In the genomic region with DNA sequence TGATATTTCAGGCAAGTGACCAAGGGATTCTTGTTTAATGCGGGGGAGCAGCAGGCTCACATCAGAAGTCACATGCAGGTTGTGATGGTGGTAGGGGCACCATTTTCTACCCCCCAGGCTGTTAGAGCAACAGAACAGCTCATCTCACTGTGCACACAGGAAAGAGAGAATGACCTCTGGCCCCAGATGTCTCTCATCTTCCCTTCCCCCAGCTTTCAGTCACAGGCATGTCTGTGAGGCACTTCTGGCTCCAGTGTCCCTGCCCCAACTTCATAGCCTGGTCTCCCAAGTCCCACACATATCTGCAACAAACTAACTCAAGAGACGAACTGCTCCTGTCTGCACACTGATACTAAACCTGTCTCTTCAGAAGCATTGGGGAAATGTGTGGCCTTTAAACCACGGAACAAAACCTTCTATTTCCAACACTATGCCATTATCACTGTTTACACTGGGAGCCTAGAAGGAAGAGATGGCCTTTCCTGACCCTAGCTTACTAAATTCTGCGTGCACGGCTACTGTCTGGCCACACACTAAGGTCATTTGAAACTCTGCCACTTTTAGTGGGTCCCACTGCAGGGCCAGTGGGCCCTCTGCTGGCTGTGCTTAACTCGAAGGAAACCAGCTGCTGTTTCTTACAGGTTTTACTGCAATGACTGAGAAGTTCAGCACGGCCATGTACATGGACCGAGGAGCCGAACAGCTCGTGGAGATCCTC, we compare ENCODE assay signal across 9 mouse cellular contexts. TPM values are rescaled to one million over a fixed set of nuclear protein-coding genes. Genes with fewer than 3 reads are reported as not detected.
A peak's percentile ranks its signal among the peaks of the same experiment; 100 is the strongest.
DNase-seq lines count a peak whose midpoint lies in the region; ATAC-seq and TF ChIP-seq lines count a peak whose summit lies in the region.
"Had no signal": no experiment of that assay in that cellular context is flagged by ENCODE, and none has a peak within 500 bp of the region (broad histone marks: within the 10 kb centered on the region; RNA-seq: fewer than 3 reads in every experiment).

No protein-coding gene starts in this region.

- no peak overlapping the region for H3K27ac ChIP-seq in cerebellum, adult 2 months (ENCODE audit: insufficient read depth, low read length)
- H3K27ac ChIP-seq in embryonic facial prominence, embryonic 14.5 days (replicated peaks; ENCODE audit: low read depth, low read length), result no peak overlapping the region
- no peak overlapping the region for H3K27ac ChIP-seq in intestine, embryonic 14.5 days (ENCODE audit: low read depth)
- H3K27ac ChIP-seq in liver, embryonic 16.5 days (ENCODE audit: low read length), result peak overlapping the region; percentile 46

- no peak for DNase-seq in cerebellum, adult 2 months
- DNase-seq in cerebellum, postnatal 36 days, result no peak
- peak; percentile 29 for DNase-seq in MN1 (ENCODE audit: low spot score)
- peak; percentile 48 for DNase-seq in embryonic facial prominence, embryonic 14.5 days (ENCODE audit: low spot score)
- no peak for DNase-seq in intestine, embryonic 14.5 days (ENCODE audit: low spot score)
- DNase-seq in spleen, postnatal 36 days (ENCODE audit: low spot score in 2 of 2), result peak; percentile 13 to 22
- no peak for DNase-seq in right cerebral cortex, postnatal 4 days

- H3K4me3 ChIP-seq in cerebellum, adult 2 months (replicated peaks; ENCODE audit: insufficient read depth, low read depth, low read length), result no peak overlapping the region
- no peak overlapping the region for H3K4me3 ChIP-seq in embryonic facial prominence, embryonic 14.5 days (ENCODE audit: low read depth, low read length)
- no peak overlapping the region for H3K4me3 ChIP-seq in intestine, embryonic 14.5 days (ENCODE audit: low read depth, low read length)
- H3K4me3 ChIP-seq in liver, embryonic 16.5 days (ENCODE audit: low read depth, low read length), result peak overlapping the region; percentile 0; the same call in 1 of the 2 replicates

- H3K4me1 ChIP-seq in cerebellum, adult 2 months (ENCODE audit: control insufficient read depth, insufficient read depth, low read length), result no peaks in the 10 kb centered on the region
- H3K4me1 ChIP-seq in embryonic facial prominence, embryonic 14.5 days (ENCODE audit: control insufficient read depth, insufficient read depth, low read length), result peaks cover under 1% of the 10 kb centered on the region; the same call in 1 of the 2 replicates
- no peaks in the 10 kb centered on the region for H3K4me1 ChIP-seq in intestine, embryonic 14.5 days (replicated peaks; ENCODE audit: control insufficient read depth, insufficient read depth, low read length)
- H3K4me1 ChIP-seq in liver, embryonic 16.5 days (ENCODE audit: control insufficient read depth, low read depth, low read length), result no peaks in the 10 kb centered on the region

- no peaks in the 10 kb centered on the region for H3K27me3 ChIP-seq in cerebellum, adult 2 months (ENCODE audit: control insufficient read depth, insufficient read depth, low read length)
- no peaks in the 10 kb centered on the region for H3K27me3 ChIP-seq in embryonic facial prominence, embryonic 14.5 days (replicated peaks; ENCODE audit: control insufficient read depth, insufficient read depth, low read length)
- H3K27me3 ChIP-seq in intestine, embryonic 14.5 days (replicated peaks; ENCODE audit: control insufficient read depth, insufficient read depth, low read length), result no peaks in the 10 kb centered on the region
- no peaks in the 10 kb centered on the region for H3K27me3 ChIP-seq in liver, embryonic 16.5 days (ENCODE audit: control insufficient read depth, insufficient read depth, low read depth, low read length)

- H3K9me3 ChIP-seq in embryonic facial prominence, embryonic 14.5 days (ENCODE audit: control insufficient read depth, low read length), result no peaks in the 10 kb centered on the region
- H3K9me3 ChIP-seq in intestine, embryonic 14.5 days (ENCODE audit: control insufficient read depth, low read length), result no peaks in the 10 kb centered on the region
- no peaks in the 10 kb centered on the region for H3K9me3 ChIP-seq in liver, embryonic 16.5 days (replicated peaks; ENCODE audit: control insufficient read depth, low read length)

- no peak overlapping the region for H3K9ac ChIP-seq in embryonic facial prominence, embryonic 14.5 days (ENCODE audit: low read depth, low read length)
- no peak overlapping the region for H3K9ac ChIP-seq in intestine, embryonic 14.5 days (ENCODE audit: low read length)
- no peak overlapping the region for H3K9ac ChIP-seq in liver, embryonic 16.5 days (ENCODE audit: low read depth, low read length)

- no peaks in the 10 kb centered on the region for H3K36me3 ChIP-seq in embryonic facial prominence, embryonic 14.5 days (ENCODE audit: control insufficient read depth, insufficient read depth, low read length)
- H3K36me3 ChIP-seq in intestine, embryonic 14.5 days (ENCODE audit: control insufficient read depth, insufficient read depth, low read length), result no peaks in the 10 kb centered on the region
- no peaks in the 10 kb centered on the region for H3K36me3 ChIP-seq in liver, embryonic 16.5 days (ENCODE audit: control insufficient read depth, insufficient read depth)

- ATAC-seq in embryonic facial prominence, embryonic 14.5 days (ENCODE audit: low read depth), result no peak
- ATAC-seq in intestine, embryonic 14.5 days (replicated peaks; ENCODE audit: low FRiP score, low TSS enrichment, low read depth), result 0 out of 2 replicates have a peak, but pooled peaks have one; percentile 27
- peak; percentile 65 for ATAC-seq in liver, embryonic 16.5 days (ENCODE audit: low read depth)

- WGBS in cerebellum, adult 2 months, result 56% methylated on average over 10 of the region's 10 CpGs
- 36% methylated on average over 10 of the region's 10 CpGs for WGBS in embryonic facial prominence, embryonic 14.5 days
- 19% methylated on average over 10 of the region's 10 CpGs for WGBS in intestine, embryonic 14.5 days
- WGBS in liver, embryonic 16.5 days (ENCODE audit: insufficient replicate concordance), result 33% methylated on average over 10 of the region's 10 CpGs

- no peak overlapping the region for H3K4me2 ChIP-seq in embryonic facial prominence, embryonic 14.5 days (ENCODE audit: low read depth, low read length)
- no peak overlapping the region for H3K4me2 ChIP-seq in intestine, embryonic 14.5 days (ENCODE audit: low read length)
- H3K4me2 ChIP-seq in liver, embryonic 16.5 days (ENCODE audit: low read depth, low read length), result peak overlapping the region; percentile 15; the same call in 1 of the 2 replicates

- 0 out of 2 replicates have a peak, but pooled peaks have one; percentile 10 for TF ChIP-seq CTCF in cerebellum, adult 2 months (IDR thresholded peaks at IDR 0.05; ENCODE audit: borderline replicate concordance, insufficient read depth, low read depth, low read length)

- TF ChIP-seq POLR2A in cerebellum, adult 2 months (IDR thresholded peaks at IDR 0.05; ENCODE audit: borderline replicate concordance, insufficient read depth, low read length), result no peak

RNA-seq across cellular contexts. Expression of a gene that starts 18.5 kb away (rescaled TPM):
- 0.22 and 0.28 TPM in 2 replicates for polyA plus RNA-seq in cerebellum, adult 2 months (2012; rRNA removed)
- not detected in 2 replicates for polyA plus RNA-seq in embryonic facial prominence, embryonic 14.5 days (2014; fragmentation: Nextera tagmentation; extraction: Ambion mirVana)
- polyA plus RNA-seq in intestine, embryonic 14.5 days (2014; fragmentation: Nextera tagmentation; extraction: Ambion mirVana), result 0.20 TPM in 1 of 2 replicates, not detected in the other
- 0.02 and 0.11 TPM in 2 replicates for polyA plus RNA-seq in liver, embryonic 16.5 days (2015; fragmentation: Nextera tagmentation; extraction: Ambion mirVana)
- polyA plus RNA-seq: C2C12 had no signal

RNA-seq across cellular contexts. Expression of a gene that starts 43.0 kb away (rescaled TPM):
- 176 and 187 TPM in 2 replicates for polyA plus RNA-seq in cerebellum, adult 2 months (2012; rRNA removed)
- polyA plus RNA-seq in embryonic facial prominence, embryonic 14.5 days (2014; fragmentation: Nextera tagmentation; extraction: Ambion mirVana), result 155 and 169 TPM in 2 replicates
- polyA plus RNA-seq in intestine, embryonic 14.5 days (2014; fragmentation: Nextera tagmentation; extraction: Ambion mirVana), result 128 and 136 TPM in 2 replicates
- 292 and 315 TPM in 2 replicates for polyA plus RNA-seq in liver, embryonic 16.5 days (2015; fragmentation: Nextera tagmentation; extraction: Ambion mirVana)

RNA-seq across cellular contexts. Expression of a gene that starts 43.2 kb away (rescaled TPM):
- polyA plus RNA-seq in cerebellum, adult 2 months (2012; rRNA removed), result 46.6 and 47.7 TPM in 2 replicates
- polyA plus RNA-seq in embryonic facial prominence, embryonic 14.5 days (2014; fragmentation: Nextera tagmentation; extraction: Ambion mirVana), result 18.8 and 20.9 TPM in 2 replicates
- 14.3 and 14.4 TPM in 2 replicates for polyA plus RNA-seq in intestine, embryonic 14.5 days (2014; fragmentation: Nextera tagmentation; extraction: Ambion mirVana)
- polyA plus RNA-seq in liver, embryonic 16.5 days (2015; fragmentation: Nextera tagmentation; extraction: Ambion mirVana), result 14.9 and 17.0 TPM in 2 replicates

Comparison
In these comparisons a context has a peak if more than half of its experiments do, and no peak if none do; other contexts are left out.
1. DNase-seq: peak in MN1 (single experiment), embryonic facial prominence, embryonic 14.5 days (single experiment) and spleen, postnatal 36 days (2 of 2); none in cerebellum, adult 2 months (0 of 2), cerebellum, postnatal 36 days (0 of 2), intestine, embryonic 14.5 days (single experiment) and right cerebral cortex, postnatal 4 days (single experiment).